Comparison of ENCODE assay signal across 8 mouse cellular contexts in genomic region chr6:56703931-56704900, GRCm38 (mm10). TPM values are rescaled to one million over a fixed set of nuclear protein-coding genes. Genes with fewer than 3 reads are reported as not detected.
DNase-seq lines count a peak whose midpoint lies in the region; ATAC-seq and TF ChIP-seq lines count a peak whose summit lies in the region.

TSS of gene Lsm5 (minus strand) at chr6:56704710.

- no peaks in the 10 kb centered on the region for H3K27me3 ChIP-seq in MEL (ENCODE audit: control insufficient read depth in 1 of 2, insufficient read depth in 2 of 2, low read length in 2 of 2)
- no peaks in the 10 kb centered on the region for H3K27me3 ChIP-seq in cerebellum, adult 2 months (ENCODE audit: control insufficient read depth, insufficient read depth, low read length)
- no peaks in the 10 kb centered on the region for H3K27me3 ChIP-seq in forebrain, postnatal 0 days (ENCODE audit: insufficient read depth, low read length)
- no peaks in the 10 kb centered on the region for H3K27me3 ChIP-seq in lung, embryonic 16.5 days (ENCODE audit: control insufficient read depth, insufficient read depth, low read depth, low read length)

- peak; percentile 64 to 80; a peak in 3 of 4 replicates for TF ChIP-seq POLR2A in MEL (IDR thresholded peaks at IDR 0.05; ENCODE audit: control insufficient read depth in 1 of 2, insufficient read depth in 1 of 2, low read depth in 1 of 2, low read length in 2 of 2, poor library complexity in 1 of 2)
- TF ChIP-seq POLR2A in cerebellum, adult 2 months (IDR thresholded peaks at IDR 0.05; ENCODE audit: borderline replicate concordance, insufficient read depth, low read length): peak; percentile 40; the same call in 1 of the 2 replicates

- no peaks in the 10 kb centered on the region for H3K9me3 ChIP-seq in MEL (replicated peaks; ENCODE audit: insufficient read depth, low read length)
- H3K9me3 ChIP-seq in forebrain, postnatal 0 days (ENCODE audit: low read length): no peaks in the 10 kb centered on the region
- no peaks in the 10 kb centered on the region for H3K9me3 ChIP-seq in lung, embryonic 16.5 days (ENCODE audit: control insufficient read depth, low read length)

- peak within 1 kb of the TSS; percentile 76 for H3K4me2 ChIP-seq in forebrain, postnatal 0 days (ENCODE audit: low read depth)
- peak within 1 kb of the TSS; percentile 59 for H3K4me2 ChIP-seq in lung, embryonic 16.5 days (ENCODE audit: low read depth, low read length)

- peak within 1 kb of the TSS; percentile 71 for H3K9ac ChIP-seq in MEL (ENCODE audit: control insufficient read depth, low read depth, low read length, poor library complexity, severe bottlenecking)
- peak within 1 kb of the TSS; percentile 53 for H3K9ac ChIP-seq in forebrain, postnatal 0 days
- peak within 1 kb of the TSS; percentile 82 for H3K9ac ChIP-seq in lung, embryonic 16.5 days (ENCODE audit: low read length)

- peaks cover 8% of the 10 kb centered on the region for H3K79me2 ChIP-seq in MEL (ENCODE audit: control insufficient read depth, insufficient read depth, low read length, poor library complexity)

- DNase-seq in MEL (ENCODE audit: low read depth, low spot score): peak; percentile 95
- DNase-seq in cerebellum, adult 2 months: peak; percentile 85 to 88
- DNase-seq in forebrain, postnatal 0 days: peak; percentile 93
- peak; percentile 91 for DNase-seq in layer of hippocampus, adult 9-10 months (ENCODE audit: low spot score)
- DNase-seq in ovary, postnatal 10 days (ENCODE audit: low spot score): peak; percentile 73
- DNase-seq in thymus, postnatal 10 days (ENCODE audit: low spot score in 2 of 2): peak; percentile 69 to 85

- TF ChIP-seq CTCF in MEL (IDR thresholded peaks at IDR 0.05 in 2 of 3, conservative IDR thresholded peaks at IDR 0.05 in 1 of 3; ENCODE audit: control insufficient read depth in 1 of 3, insufficient read depth in 1 of 3, low read depth in 2 of 3, low read length in 3 of 3, poor library complexity in 1 of 3, severe bottlenecking in 1 of 3): no peak; a peak in 1 of 6 replicates
- TF ChIP-seq CTCF in cerebellum, adult 2 months (IDR thresholded peaks at IDR 0.05; ENCODE audit: borderline replicate concordance, insufficient read depth, low read depth, low read length): no peak
- no peak for TF ChIP-seq CTCF in forebrain, postnatal 0 days (IDR thresholded peaks at IDR 0.05; ENCODE audit: low read depth)

- under 1% methylated on average over 46 of the region's 46 CpGs for WGBS in cerebellum, adult 2 months
- 1% methylated on average over 46 of the region's 46 CpGs for WGBS in forebrain, postnatal 0 days
- whole genome bisulfite sequencing in lung, embryonic 16.5 days: under 1% methylated on average over 46 of the region's 46 CpGs

- peak within 1 kb of the TSS; percentile 56 to 93 for H3K4me3 ChIP-seq in MEL (ENCODE audit: control insufficient read depth in 1 of 2, insufficient read depth in 1 of 2, low read depth in 2 of 2, low read length in 2 of 2)
- H3K4me3 ChIP-seq in cerebellum, adult 2 months (replicated peaks; ENCODE audit: insufficient read depth, low read depth, low read length): peak within 1 kb of the TSS; percentile 93
- peak within 1 kb of the TSS; percentile 77 for H3K4me3 ChIP-seq in forebrain, postnatal 0 days (ENCODE audit: low read depth, low read length)
- peak within 1 kb of the TSS; percentile 83 for H3K4me3 ChIP-seq in lung, embryonic 16.5 days (ENCODE audit: low read length)

- no peak for TF ChIP-seq EP300 in MEL (IDR thresholded peaks at IDR 0.05; ENCODE audit: low read depth in 1 of 2, low read length in 2 of 2)

- peaks cover 0 to 7% of the 10 kb centered on the region in 2 experiments; a peak in 3 of 4 replicates for H3K36me3 ChIP-seq in MEL (ENCODE audit: control insufficient read depth in 1 of 2, insufficient read depth in 2 of 2, low read length in 2 of 2)
- no peaks in the 10 kb centered on the region for H3K36me3 ChIP-seq in forebrain, postnatal 0 days (ENCODE audit: insufficient read depth)
- no peaks in the 10 kb centered on the region for H3K36me3 ChIP-seq in lung, embryonic 16.5 days (ENCODE audit: control insufficient read depth, insufficient read depth, low read length)

- H3K4me1 ChIP-seq in MEL (ENCODE audit: control insufficient read depth in 1 of 2, insufficient read depth in 2 of 2, low read length in 2 of 2): no peaks in the 10 kb centered on the region
- H3K4me1 ChIP-seq in cerebellum, adult 2 months (ENCODE audit: control insufficient read depth, insufficient read depth, low read length): no peaks in the 10 kb centered on the region
- H3K4me1 ChIP-seq in forebrain, postnatal 0 days (ENCODE audit: insufficient read depth): peaks cover 7% of the 10 kb centered on the region
- H3K4me1 ChIP-seq in lung, embryonic 16.5 days (replicated peaks; ENCODE audit: control insufficient read depth, insufficient read depth, low read length): peaks cover 3% of the 10 kb centered on the region

- H3K27ac ChIP-seq in MEL (ENCODE audit: control insufficient read depth, low read depth, low read length): peak within 1 kb of the TSS; percentile 17
- no peak within 1 kb of the TSS for H3K27ac ChIP-seq in cerebellum, adult 2 months (ENCODE audit: insufficient read depth, low read length)
- H3K27ac ChIP-seq in forebrain, postnatal 0 days (ENCODE audit: low read depth, low read length): no peak within 1 kb of the TSS
- H3K27ac ChIP-seq in lung, embryonic 16.5 days (ENCODE audit: low read length): peak within 1 kb of the TSS; percentile 1; the same call in 1 of the 2 replicates

- ATAC-seq in forebrain, postnatal 0 days: peak; percentile 97
- ATAC-seq in hematopoietic stem cell, adult 5-6 weeks (replicated peaks in 1 of 2; ENCODE audit: insufficient read depth in 1 of 2, low FRiP score in 2 of 2, low TSS enrichment in 1 of 2, low read depth in 1 of 2, poor library complexity in 2 of 2, severe bottlenecking in 2 of 2): peak; percentile 99
- peak; percentile 92 for ATAC-seq in lung, embryonic 16.5 days (ENCODE audit: low read depth)

- TF ChIP-seq RAD21 in MEL (IDR thresholded peaks at IDR 0.05; ENCODE audit: low read depth, low read length): no peak

TF ChIP-seq in MEL, 35 proteins besides CTCF, POLR2A, EP300 and RAD21:
- no peak for TF ChIP-seq SMC3 (IDR thresholded peaks at IDR 0.05; ENCODE audit: low read depth, low read length)
- TF ChIP-seq NRF1 (IDR thresholded peaks at IDR 0.05; ENCODE audit: insufficient read depth, low read depth, low read length, poor library complexity, severe bottlenecking): peak; percentile 66
- TF ChIP-seq HCFC1 (IDR thresholded peaks at IDR 0.05; ENCODE audit: low read depth, low read length): peak; percentile 98
- 0 out of 2 replicates have a peak, but pooled peaks have one; percentile 66 for TF ChIP-seq POLR2AphosphoS2 (IDR thresholded peaks at IDR 0.05; ENCODE audit: low read length)
- no peak for TF ChIP-seq TAL1 (IDR thresholded peaks at IDR 0.05; ENCODE audit: low read length)
- peak; percentile 100 for TF ChIP-seq SIN3A (IDR thresholded peaks at IDR 0.05; ENCODE audit: low read length)
- no peak for TF ChIP-seq MAFK (IDR thresholded peaks at IDR 0.05; ENCODE audit: borderline replicate concordance, low read depth, low read length)
- TF ChIP-seq ELF1 (IDR thresholded peaks at IDR 0.05; ENCODE audit: low read depth, low read length): peak; percentile 95
- no peak for TF ChIP-seq CHD1 (IDR thresholded peaks at IDR 0.05; ENCODE audit: low read depth, low read length)
- peak; percentile 66 for TF ChIP-seq TCF12 (IDR thresholded peaks at IDR 0.05; ENCODE audit: low read depth, low read length)
- peak; percentile 88 for TF ChIP-seq TBP (IDR thresholded peaks at IDR 0.05; ENCODE audit: low read depth, low read length)
- TF ChIP-seq GATA1 (IDR thresholded peaks at IDR 0.05; ENCODE audit: low read depth, low read length): peak; percentile 42
- TF ChIP-seq KAT2A (conservative IDR thresholded peaks at IDR 0.05; ENCODE audit: low read depth, low read length): peak; percentile 82; the same call in 1 of the 2 replicates
- peak; percentile 72 for TF ChIP-seq NELFE (IDR thresholded peaks at IDR 0.05; ENCODE audit: low read depth, low read length)
- TF ChIP-seq MXI1 (IDR thresholded peaks at IDR 0.05; ENCODE audit: low read depth, low read length): peak; percentile 89
- TF ChIP-seq RCOR1 (IDR thresholded peaks at IDR 0.05; ENCODE audit: low read depth, low read length): no peak
- TF ChIP-seq ETS1 (IDR thresholded peaks at IDR 0.05; ENCODE audit: low read depth, low read length): peak; percentile 64; the same call in 1 of the 2 replicates
- TF ChIP-seq JUND (IDR thresholded peaks at IDR 0.05; ENCODE audit: low read depth, low read length): no peak

RNA-seq across cellular contexts. Expression of gene Lsm5, which starts in this region (rescaled TPM):
- total RNA-seq in MEL (2012; rRNA removed): 109 and 132 TPM in 2 replicates
- 10 to 100 TPM in 1 of 2 experiments, not detected in 1; 36.1 TPM for polyA plus RNA-seq in MEL (2012; ENCODE audit: insufficient read depth in 1 of 2, insufficient read length in 2 of 2, low read depth in 1 of 2, low replicate concordance in 2 of 2, missing spikeins in 1 of 2)
- polyA plus RNA-seq in cerebellum, adult 2 months (2012; rRNA removed): 25.7 and 28.4 TPM in 2 replicates
- 67.2 and 68.4 TPM in 2 replicates for total RNA-seq in forebrain, postnatal 0 days (2014; rRNA removed)
- 91.7 and 129 TPM in 2 replicates for polyA plus RNA-seq in forebrain, postnatal 0 days (2015; fragmentation: Nextera tagmentation; extraction: Ambion mirVana)
- 128 and 144 TPM in 2 replicates for total RNA-seq in hematopoietic stem cell, adult 5-6 weeks (2017)
- 114 and 133 TPM in 2 replicates for polyA plus RNA-seq in lung, embryonic 16.5 days (2015; fragmentation: Nextera tagmentation; extraction: Ambion mirVana)

Comparison
In these comparisons a context has a peak if more than half of its experiments do, and no peak if none do; other contexts are left out.
1. H3K27ac ChIP-seq: peak in MEL (single experiment) and lung, embryonic 16.5 days (single experiment); none in cerebellum, adult 2 months (single experiment) and forebrain, postnatal 0 days (single experiment).
2. Peak in every context shown above with its lines, with median percentiles within 50 percentile points of each other: DNase-seq, H3K4me3 ChIP-seq, H3K9ac ChIP-seq and ATAC-seq.